Mouse (Mus musculus): Measurements from ENCODE around the gene Ubac1.

The Ubac1 gene

GRCm38 (mm10) chr2:26021561-26022257, at the start of gene Ubac1:
TSS of gene Ubac1 (minus strand) at chr2:26021747.
- DNase-seq (ENCODE audit: low read depth) = peak; percentile 91

GRCm38 (mm10) chr2:26068592-26068991, 47.0 kb upstream of the Ubac1 start:
- no peak for DNase-seq (ENCODE audit: low read depth)

DNA sequence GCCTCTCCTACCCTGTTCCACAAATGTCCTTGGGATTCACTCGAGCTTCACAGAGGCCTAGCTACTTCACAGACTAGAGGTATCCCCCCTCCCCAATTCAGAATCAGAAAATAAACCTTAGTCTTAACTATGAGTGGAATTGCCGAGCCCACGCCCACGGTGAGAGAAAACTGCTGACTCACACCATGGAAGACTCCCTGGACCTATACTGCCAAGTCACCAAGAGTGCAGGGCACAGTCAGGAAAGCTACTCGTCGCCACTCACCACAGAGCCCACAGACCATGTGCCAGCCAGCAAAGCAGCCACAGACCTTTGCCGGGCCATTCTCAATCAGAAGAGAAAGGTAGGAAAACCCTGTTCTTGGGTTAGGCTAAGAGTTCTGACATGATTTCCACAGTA, 46.6 kb upstream of the Ubac1 start:
- DNase-seq (ENCODE audit: low read depth) = peak; percentile 82

DNA sequence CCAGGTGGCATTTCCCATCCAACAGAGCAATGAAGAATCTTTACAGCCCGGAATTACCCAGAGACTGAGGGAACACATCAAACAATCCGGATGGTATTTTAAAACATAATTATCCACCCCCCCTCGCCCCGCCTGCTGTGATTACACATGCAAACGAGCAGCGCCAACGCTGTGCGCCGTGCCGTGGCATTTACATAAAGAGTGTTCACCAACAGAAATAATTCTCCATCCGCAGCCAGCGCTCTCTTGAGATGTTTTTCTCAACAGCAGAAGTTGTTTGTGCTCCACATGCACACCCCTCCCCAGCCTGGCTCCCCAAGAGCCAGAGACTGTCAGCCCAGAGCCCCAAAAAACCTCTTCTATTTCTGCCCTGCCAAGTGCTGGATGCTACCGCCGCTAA, 45.0 kb upstream of the Ubac1 start:
- no peak for DNase-seq (ENCODE audit: low read depth)

DNA sequence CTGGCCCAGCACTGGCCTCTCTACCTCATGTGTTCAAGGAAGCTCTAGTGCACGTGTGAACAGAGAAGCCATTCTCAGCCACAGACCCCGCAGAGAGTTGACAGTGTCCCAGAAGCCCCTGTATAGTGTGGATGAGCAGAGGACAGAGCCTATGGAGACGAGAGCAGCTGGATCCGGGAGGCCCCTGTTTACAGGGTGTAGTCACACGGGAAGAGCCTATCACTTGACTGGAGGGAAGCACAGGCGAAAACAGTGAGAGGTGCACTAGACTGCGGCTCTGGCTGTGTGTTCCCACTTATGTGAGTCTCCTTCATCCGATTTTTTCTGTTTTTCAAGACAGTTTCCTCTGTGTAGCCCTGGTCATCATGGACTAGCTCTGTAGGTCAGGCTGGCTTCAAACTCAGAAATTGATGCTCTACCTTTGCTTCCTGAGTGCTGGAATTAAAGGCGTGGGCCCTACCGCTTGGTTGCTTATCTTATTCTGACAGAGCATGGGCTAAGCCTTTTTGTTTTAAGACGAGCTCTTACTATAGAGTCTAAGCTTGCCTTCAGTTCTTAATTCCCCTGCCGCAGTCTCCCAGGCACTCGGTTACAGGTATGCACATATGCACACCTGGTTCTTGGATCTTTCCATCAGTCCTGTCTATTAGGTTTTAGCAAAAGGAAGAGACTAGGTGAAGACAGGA, 41.3 kb upstream of the Ubac1 start:
- DNase-seq (ENCODE audit: low read depth) = no peak

DNA sequence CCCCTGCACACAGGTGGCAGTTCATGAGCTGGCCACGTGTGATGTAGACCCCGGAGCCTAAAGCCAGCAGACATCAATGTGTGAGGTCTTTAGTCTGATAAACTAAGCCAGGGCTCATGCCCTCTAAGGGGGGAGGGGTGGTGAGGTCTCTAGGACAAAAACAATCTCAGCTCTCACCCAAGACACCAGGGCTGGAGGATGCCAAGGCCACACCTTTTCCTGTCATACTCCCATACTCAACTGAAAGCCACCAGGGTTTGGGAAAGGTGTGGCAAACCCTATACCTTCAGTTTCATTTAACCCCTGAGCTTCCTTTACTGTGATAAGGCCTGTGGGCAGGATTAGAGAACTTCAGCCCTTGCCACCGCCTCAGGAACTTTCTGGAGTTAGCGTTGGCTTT, 40.7 kb upstream of the Ubac1 start:
- DNase-seq (ENCODE audit: low read depth) = no peak

GRCm38 (mm10) chr2:26061018-26061666, 39.6 kb upstream of the Ubac1 start:
- DNase-seq (ENCODE audit: low read depth) = no peak

GRCm38 (mm10) chr2:26057053-26057452, 35.5 kb upstream of the Ubac1 start:
- DNase-seq (ENCODE audit: low read depth) = no peak

GRCm38 (mm10) chr2:26056226-26056625, 34.7 kb upstream of the Ubac1 start:
- DNase-seq (ENCODE audit: low read depth) = no peak

DNA sequence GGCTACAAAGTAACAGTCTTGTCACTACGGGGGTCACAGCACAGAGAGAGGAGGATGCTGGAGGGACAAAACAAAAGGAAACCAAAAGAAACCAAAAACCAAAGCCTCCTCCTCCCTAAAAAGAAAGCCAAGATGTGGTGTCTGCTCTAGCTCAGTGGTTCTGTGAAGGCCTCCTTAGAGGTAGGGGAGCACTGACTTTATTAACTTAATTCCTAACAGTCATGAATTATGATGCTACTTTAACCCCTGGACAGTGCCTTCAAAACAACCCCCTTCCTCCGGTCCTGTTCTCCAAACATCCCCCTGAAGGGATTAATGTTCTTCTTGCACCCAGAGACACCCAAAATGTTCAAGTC, 34.2 kb upstream of the Ubac1 start:
- no peak for DNase-seq (ENCODE audit: low read depth)

DNA sequence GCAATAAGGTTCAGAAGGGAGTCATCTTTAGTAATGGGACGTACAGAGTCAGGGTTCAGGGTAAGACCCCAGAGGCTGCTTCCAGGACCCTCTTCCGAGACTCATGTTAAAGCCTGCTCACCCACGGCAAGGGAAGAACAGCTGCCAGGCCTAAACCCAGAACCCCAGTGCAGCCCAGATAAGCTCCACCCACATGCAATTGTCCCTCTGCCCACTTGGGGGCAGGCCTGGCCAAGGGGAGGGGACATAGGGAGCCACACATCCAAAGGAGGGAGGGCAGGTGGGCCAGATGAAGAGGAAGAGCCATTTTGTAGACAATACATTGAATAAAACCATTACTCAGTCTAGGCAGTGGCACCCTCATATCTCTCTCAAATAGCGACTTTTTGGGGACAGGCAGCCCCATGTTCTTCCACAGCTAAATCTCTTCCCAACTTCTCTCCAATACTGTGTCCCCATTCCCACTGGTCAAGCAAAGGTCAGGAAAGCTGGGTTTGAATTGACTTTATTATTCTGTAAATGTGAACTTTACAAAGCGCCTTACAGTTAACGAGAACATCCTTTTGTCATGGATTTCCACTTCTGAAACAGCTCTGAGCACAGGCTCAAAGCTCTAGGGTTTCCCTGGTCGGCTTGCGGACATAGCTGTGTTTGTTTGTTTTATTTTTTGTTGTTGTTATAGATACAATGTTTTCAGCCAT, 33.6 kb upstream of the Ubac1 start:
- peak; percentile 90 for DNase-seq (ENCODE audit: low read depth)

DNA sequence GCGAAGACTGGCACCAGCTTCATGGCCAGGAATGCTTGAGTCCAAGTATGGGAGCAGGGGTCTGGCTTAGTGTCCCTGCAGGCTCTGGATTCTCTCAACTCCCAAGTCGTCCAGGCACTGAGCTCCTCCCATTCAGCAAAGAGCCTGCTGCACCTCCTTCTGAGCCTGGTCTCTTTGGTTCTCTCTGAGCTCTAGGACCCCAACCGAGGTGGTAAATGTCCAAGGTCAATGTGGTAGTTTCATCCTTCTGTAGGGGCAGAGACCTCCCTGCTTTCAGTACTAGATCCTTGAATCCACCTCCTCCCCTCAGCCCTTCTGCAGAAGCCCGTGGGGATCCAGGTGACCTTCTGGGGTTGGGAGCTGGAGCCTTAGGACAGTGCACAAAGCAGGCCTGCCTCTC, 31.3 kb upstream of the Ubac1 start:
- no peak for DNase-seq (ENCODE audit: low read depth)

DNA sequence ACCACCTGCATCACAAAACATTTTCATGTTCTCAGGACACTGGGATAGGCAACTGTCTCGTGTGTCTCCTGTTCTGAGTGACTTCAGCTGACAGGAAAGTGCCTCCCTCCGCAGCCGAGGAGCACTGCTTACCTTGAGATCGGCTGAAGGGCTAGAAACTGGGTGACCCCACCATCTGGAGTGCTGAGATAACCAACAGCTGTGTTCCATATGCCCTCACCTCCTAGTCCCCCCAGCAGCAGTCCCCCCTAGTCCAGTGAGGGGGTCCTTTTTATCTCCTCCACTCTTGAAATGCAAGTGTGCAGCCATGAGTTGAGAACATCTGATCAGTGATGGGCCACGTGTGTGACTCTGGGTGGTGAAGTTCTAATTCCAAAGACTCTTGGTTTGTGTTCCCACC, 27.3 kb upstream of the Ubac1 start:
- DNase-seq (ENCODE audit: low read depth) = no peak

DNA sequence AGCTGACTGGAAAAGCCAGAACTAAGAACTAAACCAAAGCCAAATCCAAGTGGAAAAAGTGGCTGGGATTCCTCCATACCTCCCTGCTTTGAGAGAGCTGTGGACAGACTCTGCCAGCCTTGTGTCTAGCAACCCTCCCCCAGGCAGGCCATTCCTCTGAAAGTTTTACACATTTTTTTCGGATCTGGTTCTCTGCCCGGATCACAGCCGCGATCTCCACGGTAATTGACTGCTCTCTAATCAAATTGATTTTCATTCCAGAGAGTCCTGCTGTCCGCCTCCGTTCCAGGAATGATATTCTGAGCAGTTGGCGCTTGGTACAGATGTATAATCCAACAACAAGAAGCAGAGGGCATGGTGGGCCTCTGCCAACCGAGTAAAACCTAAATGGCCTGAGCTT, 22.7 kb upstream of the Ubac1 start:
- no peak for DNase-seq (ENCODE audit: low read depth)

GRCm38 (mm10) chr2:26042603-26043002, 21.1 kb upstream of the Ubac1 start:
- no peak for DNase-seq (ENCODE audit: low read depth)

GRCm38 (mm10) chr2:26041163-26041810, 19.7 kb upstream of the Ubac1 start:
- DNase-seq (ENCODE audit: low read depth) = peak; percentile 76

DNA sequence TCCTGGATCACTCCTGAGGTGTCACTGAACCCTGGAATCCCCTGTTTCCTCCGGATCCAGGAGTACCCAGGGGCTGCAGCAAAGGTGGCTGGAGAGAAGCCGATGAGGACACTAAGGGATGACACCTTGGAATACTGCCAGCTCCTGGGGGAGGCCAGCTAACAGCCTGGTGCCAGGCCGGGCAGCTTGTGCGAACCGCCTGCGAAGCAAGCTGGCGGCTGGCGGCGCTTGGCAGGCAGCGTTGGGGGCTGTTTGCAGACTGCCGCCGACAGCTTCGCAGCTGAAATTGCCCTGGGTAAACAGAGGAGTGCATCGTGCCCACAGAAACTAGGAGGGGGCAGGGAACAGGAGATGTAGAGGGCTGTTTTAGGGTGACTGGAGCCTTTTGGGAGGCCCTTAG, 18.4 kb upstream of the Ubac1 start:
- DNase-seq (ENCODE audit: low read depth) = peak; percentile 28

DNA sequence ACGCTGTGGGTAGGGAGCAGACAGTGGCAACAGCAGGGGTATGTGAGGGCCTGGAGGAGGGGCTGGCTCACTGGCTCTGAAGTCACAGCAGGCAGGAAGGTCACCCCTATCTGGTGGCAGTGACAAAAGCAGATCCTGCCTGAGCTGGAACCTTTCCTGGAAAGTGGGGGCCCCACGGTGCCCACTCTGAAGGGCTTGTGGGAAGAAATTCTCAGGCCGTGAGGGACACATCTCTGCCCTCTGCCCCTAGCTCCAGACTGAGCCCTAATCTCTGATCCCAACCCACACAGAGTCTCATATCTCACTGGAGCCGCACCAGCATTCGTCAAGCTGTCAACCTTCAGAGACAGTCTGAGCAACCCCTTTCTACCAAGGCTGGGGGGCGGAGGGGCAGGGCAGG, 15.8 kb upstream of the Ubac1 start:
- no peak for DNase-seq (ENCODE audit: low read depth)

GRCm38 (mm10) chr2:26034344-26035050, 12.9 kb upstream of the Ubac1 start:
- DNase-seq (ENCODE audit: low read depth) = no peak

- DNase-seq (ENCODE audit: low read depth) = peak; percentile 40
Measured at GRCm38 (mm10) chr2:26030288-26030687, 8.7 kb upstream of the Ubac1 start.
